Mouse (Mus musculus) megakaryocyte progenitor cell, adult 5-6 weeks (primary cell): Measurements from ENCODE around the gene Ccdc84. TPM values are rescaled to one million over a fixed set of nuclear protein-coding genes. Genes with fewer than 3 reads are reported as not detected.
A peak's percentile ranks its signal among the peaks of the same experiment; 100 is the strongest.
"Not testable (repeated sequence)": the region's sequence is repeated elsewhere in the genome, so short reads cannot be mapped to it uniquely, and the experiment has no call there.

Experiments used
- ATAC-seq: replicated peaks from 2 replicates; pipeline ENCODE4 v1.8.0; 2016; ENCODE audit warnings: mild to moderate bottlenecking, moderate TSS enrichment, inconsistent platforms; ENCODE audit not compliant: poor library complexity
- total RNA-seq, 2 experiments: library from RNA; stranded (forward) in 1 of 2; stranded (reverse) in 1 of 2; fragments of 157-497, 149-512 nt in 1 of 2; fragments of 200-1000 nt in 1 of 2; gene quantifications; 2 replicates each; pipeline versions ENCODE4 v1.2.3 to v1.2.4; 2015 to 2017

Gene Ccdc84
- total RNA-seq, 2 experiments from 2014 or later: 26.7 to 33.1 TPM

DNA sequence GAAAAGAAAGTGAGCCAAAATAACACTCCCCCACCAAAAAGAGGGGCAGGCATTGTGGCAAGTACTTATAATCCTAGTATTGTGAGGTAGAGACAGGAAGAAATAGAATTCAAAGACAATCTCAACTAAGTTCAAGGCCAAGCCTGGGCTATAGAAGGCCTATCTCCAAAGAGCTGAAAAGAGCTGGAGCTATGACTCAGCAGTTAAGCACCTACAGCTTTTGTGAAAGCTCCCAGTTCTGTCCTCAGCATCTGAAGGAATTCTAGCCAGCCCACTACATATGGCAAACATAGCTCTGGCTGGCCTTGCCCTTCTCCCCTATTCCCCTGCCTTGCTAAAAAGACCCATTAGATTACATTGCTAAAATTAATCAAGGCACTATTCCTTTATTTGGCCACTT, 45.0 kb downstream of the Ccdc84 start:
- no peak for ATAC-seq

DNA sequence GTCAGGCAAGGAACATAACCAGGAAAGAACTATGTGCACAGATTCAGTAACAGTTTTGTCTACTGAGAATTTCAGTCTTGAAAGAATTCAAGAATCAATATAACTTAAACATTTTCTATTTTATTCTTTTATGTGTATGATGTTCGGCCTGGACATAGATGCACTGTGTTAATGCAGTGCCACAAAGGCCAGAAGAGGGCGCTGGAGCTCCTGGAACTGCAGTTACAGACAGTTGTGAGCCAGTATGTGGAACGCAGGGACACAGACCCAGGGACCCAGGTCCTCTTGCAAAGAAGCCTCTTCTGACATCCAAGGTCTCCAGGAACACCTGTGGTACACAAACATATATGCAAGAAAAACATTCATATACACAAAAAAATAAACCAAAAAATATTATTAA, 53.9 kb downstream of the Ccdc84 start:
- peak; percentile 63 for ATAC-seq

DNA sequence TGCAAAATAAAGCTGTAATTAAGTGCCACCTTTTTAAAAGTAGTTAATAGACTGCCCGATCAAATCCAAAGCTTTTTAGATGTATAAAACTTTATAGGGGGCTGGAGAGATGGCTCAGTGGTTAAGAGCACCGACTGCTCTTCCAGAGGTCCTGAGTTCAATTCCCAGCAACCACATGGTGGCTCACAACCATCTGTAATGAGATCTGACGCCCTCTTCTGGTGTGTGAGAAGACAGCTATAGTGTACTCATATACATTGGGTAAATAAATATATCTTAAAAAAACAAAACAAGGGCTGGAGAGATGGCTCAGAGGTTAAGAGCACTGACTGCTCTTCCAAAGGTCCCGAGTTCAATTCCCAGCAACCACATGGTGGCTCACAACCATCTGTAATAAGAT, 56.4 kb downstream of the Ccdc84 start:
- not testable (repeated sequence) for ATAC-seq

DNA sequence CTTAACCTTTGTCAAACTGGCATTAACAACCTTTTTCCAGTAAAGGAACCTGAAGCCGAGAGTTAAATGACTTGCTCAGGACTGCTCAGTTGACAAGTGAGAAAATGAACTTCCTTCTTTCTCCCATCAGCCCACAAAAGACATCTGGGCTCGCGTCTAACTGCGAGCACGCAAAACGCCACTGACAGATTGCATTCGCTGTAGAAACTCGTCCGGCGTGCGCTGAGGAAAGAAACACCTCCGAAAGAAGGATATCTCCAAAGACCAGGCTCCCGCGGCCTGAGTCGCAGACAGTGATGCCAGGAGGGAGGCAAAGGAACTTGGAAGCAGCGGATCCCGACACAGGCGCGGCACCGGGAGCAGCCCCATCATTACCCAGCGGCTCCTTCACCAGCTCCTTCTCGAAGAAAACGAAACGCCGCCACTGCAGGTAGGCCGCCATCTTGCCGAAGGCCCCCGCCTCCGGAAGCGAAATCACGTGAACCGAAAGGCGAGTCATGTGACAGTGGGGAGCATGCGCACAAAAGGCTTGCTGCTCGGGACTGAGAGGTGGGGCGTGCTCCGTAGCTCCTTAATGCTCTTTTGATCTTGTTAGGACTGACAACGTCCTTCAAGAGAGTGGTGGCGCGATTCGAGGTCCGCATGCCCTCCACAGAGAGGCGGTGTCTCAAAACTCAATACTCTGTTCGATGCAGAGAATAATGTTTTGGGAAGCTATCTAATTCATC, 57.0 kb downstream of the Ccdc84 start, which contains the start of gene Vps11:
TSS of gene Vps11 (minus strand) at position 481 of the 728 bp plus-strand sequence.
- peak; percentile 94 for ATAC-seq

Other genes with a start within 250 kb of the Ccdc84 start
- gene Cbl, start 184.5 kb downstream of the Ccdc84 start, total RNA-seq (2015): 106 and 109 TPM in 2 replicates
- 28.9 and 45.7 TPM in 2 replicates for gene Cbl, start 184.5 kb downstream of the Ccdc84 start, total RNA-seq (2017)
- not detected in 2 replicates for gene Ccdc153, start 177.9 kb downstream of the Ccdc84 start, total RNA-seq (2015)
- gene Ccdc153, start 177.9 kb downstream of the Ccdc84 start, total RNA-seq (2017): not detected in 2 replicates
- 0.35 and 0.54 TPM in 2 replicates for gene Pdzd3, start 167.1 kb downstream of the Ccdc84 start, total RNA-seq (2015)
- gene Pdzd3, start 167.1 kb downstream of the Ccdc84 start, total RNA-seq (2017): not detected in 2 replicates
- gene Nlrx1, start 150.0 kb downstream of the Ccdc84 start, total RNA-seq (2015): 4.1 and 4.7 TPM in 2 replicates
- 3.4 and 8.3 TPM in 2 replicates for gene Nlrx1, start 150.0 kb downstream of the Ccdc84 start, total RNA-seq (2017)
- gene Abcg4, start 130.0 kb downstream of the Ccdc84 start, total RNA-seq (2015): 3.9 and 7.4 TPM in 2 replicates
- 1.6 and 2.5 TPM in 2 replicates for gene Abcg4, start 130.0 kb downstream of the Ccdc84 start, total RNA-seq (2017)
- 13.4 and 17.6 TPM in 2 replicates for gene Hinfp, start 112.9 kb downstream of the Ccdc84 start, total RNA-seq (2015)
- gene Hinfp, start 112.9 kb downstream of the Ccdc84 start, total RNA-seq (2017): 17.4 and 20.4 TPM in 2 replicates
- gene C2cd2l, start 98.3 kb downstream of the Ccdc84 start, total RNA-seq (2015): 3.9 and 13.2 TPM in 2 replicates
- 2.4 and 5.3 TPM in 2 replicates for gene C2cd2l, start 98.3 kb downstream of the Ccdc84 start, total RNA-seq (2017)
- 50.3 and 54.8 TPM in 2 replicates for gene Dpagt1, start 92.5 kb downstream of the Ccdc84 start, total RNA-seq (2015)
- 18.9 and 21.0 TPM in 2 replicates for gene Dpagt1, start 92.5 kb downstream of the Ccdc84 start, total RNA-seq (2017)
- gene H2afx, start 83.9 kb downstream of the Ccdc84 start, total RNA-seq (2015): 109 and 111 TPM in 2 replicates
- gene H2afx, start 83.9 kb downstream of the Ccdc84 start, total RNA-seq (2017): 270 and 329 TPM in 2 replicates
- gene Hmbs, start 74.3 kb downstream of the Ccdc84 start, total RNA-seq (2015): 123 and 124 TPM in 2 replicates
- 46.4 and 55.8 TPM in 2 replicates for gene Hmbs, start 74.3 kb downstream of the Ccdc84 start, total RNA-seq (2017)
- gene Vps11, start 56.9 kb downstream of the Ccdc84 start, total RNA-seq (2015): 11.9 and 13.0 TPM in 2 replicates
- 18.7 and 21.3 TPM in 2 replicates for gene Vps11, start 56.9 kb downstream of the Ccdc84 start, total RNA-seq (2017)
- gene Hyou1, start 39.1 kb downstream of the Ccdc84 start, total RNA-seq (2015): 90.9 and 104 TPM in 2 replicates
- 172 and 175 TPM in 2 replicates for gene Hyou1, start 39.1 kb downstream of the Ccdc84 start, total RNA-seq (2017)
- 28.8 and 30.6 TPM in 2 replicates for gene Slc37a4, start 21.7 kb downstream of the Ccdc84 start, total RNA-seq (2015)
- 24.9 and 40.9 TPM in 2 replicates for gene Slc37a4, start 21.7 kb downstream of the Ccdc84 start, total RNA-seq (2017)
- gene Rps25, start 11.4 kb downstream of the Ccdc84 start, total RNA-seq (2015): 3,273 and 3,407 TPM in 2 replicates
- gene Rps25, start 11.4 kb downstream of the Ccdc84 start, total RNA-seq (2017): 2,047 and 2,155 TPM in 2 replicates
- 88.4 and 90.5 TPM in 2 replicates for gene Trappc4, start 11.0 kb downstream of the Ccdc84 start, total RNA-seq (2015)
- 25.6 and 26.0 TPM in 2 replicates for gene Trappc4, start 11.0 kb downstream of the Ccdc84 start, total RNA-seq (2017)
- not detected in 2 replicates for gene Foxr1, start 22.6 kb upstream of the Ccdc84 start, total RNA-seq (2015)
- not detected in 2 replicates for gene Foxr1, start 22.6 kb upstream of the Ccdc84 start, total RNA-seq (2017)
- gene Upk2, start 36.4 kb upstream of the Ccdc84 start, total RNA-seq (2015): not detected in 2 replicates
- not detected in 2 replicates for gene Upk2, start 36.4 kb upstream of the Ccdc84 start, total RNA-seq (2017)
- 4.3 and 4.5 TPM in 2 replicates for gene Bcl9l, start 64.3 kb upstream of the Ccdc84 start, total RNA-seq (2015)
- 1.6 and 1.8 TPM in 2 replicates for gene Bcl9l, start 64.3 kb upstream of the Ccdc84 start, total RNA-seq (2017)
- not detected in 2 replicates for gene Cxcr5, start 143.3 kb upstream of the Ccdc84 start, total RNA-seq (2015)
- not detected in 2 replicates for gene Cxcr5, start 143.3 kb upstream of the Ccdc84 start, total RNA-seq (2017)
- 65.0 and 65.9 TPM in 2 replicates for gene Ddx6, start 186.3 kb upstream of the Ccdc84 start, total RNA-seq (2015)
- gene Ddx6, start 186.3 kb upstream of the Ccdc84 start, total RNA-seq (2017): 66.6 and 74.4 TPM in 2 replicates